Mouse (Mus musculus) bone marrow macrophage, adult 2 months (primary cell): ENCODE measurements around the gene Ssh2. TPM values are rescaled to one million over a fixed set of nuclear protein-coding genes. Genes with fewer than 3 reads are reported as not detected.

Source experiments
- H3K27ac ChIP-seq: 2 replicates; pipeline ENCODE4 v1.5.1; 2012; ENCODE audit warnings: low read depth, low read length; ENCODE audit not compliant: insufficient read depth
- H3K4me1 ChIP-seq: 2 replicates; pipeline ENCODE4 v1.6.1; 2012; ENCODE audit warnings: low read length; ENCODE audit not compliant: control insufficient read depth, insufficient read depth
- H3K4me3 ChIP-seq: 2 replicates; pipeline ENCODE4 v1.5.1; 2012; ENCODE audit warnings: mild to moderate bottlenecking, low read length, moderate library complexity; ENCODE audit not compliant: insufficient read depth
- CTCF ChIP-seq: IDR thresholded peaks from 2 replicates; pipeline ENCODE4 v1.5.1; 2012; ENCODE audit warnings: low read depth, mild to moderate bottlenecking, low read length, moderate library complexity
- POLR2A ChIP-seq: IDR thresholded peaks from 2 replicates; pipeline ENCODE4 v1.6.1; 2012; ENCODE audit warnings: mild to moderate bottlenecking, low read depth, low read length, borderline replicate concordance
- polyA plus RNA-seq: library from polyadenylated mRNA; stranded (reverse); fragments of >200 nt; gene quantifications from 2 replicates; pipeline ENCODE4 v1.2.4, GENCODE M21; 2012; ENCODE audit not compliant: missing spikeins, insufficient read depth, insufficient read length

Gene Ssh2
- polyA plus RNA-seq, 1 experiment: 26.8 TPM

GRCm38 (mm10) chr11:77489591-77490235, 273.6 kb downstream of the Ssh2 start, which contains the start of gene Ankrd13b:
Gene Ankrd13b, minus strand, starts transcription at chr11:77489678.
- Histone ChIP-seq H3K4me1 (peaks cover 50% of the 10 kb centered on the region), H3K27ac (0 out of 2 replicates have a peak within 1 kb of the TSS, but pooled peaks have one; percentile 12), H3K4me3 (peak within 1 kb of the TSS; percentile 88)
- TF ChIP-seq CTCF: no peak
- TF ChIP-seq POLR2A: no peak

- Histone ChIP-seq H3K27ac (peak overlapping the region; percentile 20), H3K4me3 (peak overlapping the region; percentile 88; the same call in 1 of the 2 replicates), H3K4me1 (peaks cover 51% of the 10 kb centered on the region)
- TF ChIP-seq CTCF: no peak
- no peak for TF ChIP-seq POLR2A
Measured at GRCm38 (mm10) chr11:77490451-77490850, 274.4 kb downstream of the Ssh2 start.

- TF ChIP-seq CTCF (peak; percentile 95), POLR2A (no peak)
- peaks cover 51% of the 10 kb centered on the region for H3K4me1 ChIP-seq
- H3K4me3 ChIP-seq: peak overlapping the region; percentile 92
- H3K27ac ChIP-seq: peak overlapping the region; percentile 78
Measured at GRCm38 (mm10) chr11:77491123-77491501, 275.0 kb downstream of the Ssh2 start.

GRCm38 (mm10) chr11:77491502-77492291, 275.6 kb downstream of the Ssh2 start:
- TF ChIP-seq POLR2A (no peak), CTCF (no peak)
- Histone ChIP-seq H3K4me3 (peak overlapping the region; percentile 92), H3K27ac (peak overlapping the region; percentile 78), H3K4me1 (peaks cover 48% of the 10 kb centered on the region)

- peaks cover 48% of the 10 kb centered on the region for H3K4me1 ChIP-seq
- peak overlapping the region; percentile 92 for H3K4me3 ChIP-seq
- no peak for TF ChIP-seq POLR2A
- no peak for TF ChIP-seq CTCF
- H3K27ac ChIP-seq: peak overlapping the region; percentile 78
Measured at GRCm38 (mm10) chr11:77492311-77492871, 276.3 kb downstream of the Ssh2 start.

GRCm38 (mm10) chr11:77492911-77493332, 276.8 kb downstream of the Ssh2 start:
- TF ChIP-seq CTCF (no peak), POLR2A (no peak)
- Histone ChIP-seq H3K27ac (peak overlapping the region; percentile 78), H3K4me3 (peak overlapping the region; percentile 92), H3K4me1 (peaks cover 48% of the 10 kb centered on the region)

GRCm38 (mm10) chr11:77493512-77494343, 277.6 kb downstream of the Ssh2 start, which contains the start of gene Git1:
Gene Git1, plus strand, starts transcription at chr11:77493562.
- Histone ChIP-seq H3K4me1 (peaks cover 45% of the 10 kb centered on the region), H3K4me3 (peak within 1 kb of the TSS; percentile 92), H3K27ac (peak within 1 kb of the TSS; percentile 78)
- TF ChIP-seq POLR2A (no peak), CTCF (no peak)

- TF ChIP-seq POLR2A (no peak), CTCF (no peak)
- Histone ChIP-seq H3K4me1 (peaks cover 45% of the 10 kb centered on the region), H3K4me3 (peak overlapping the region; percentile 92)
Measured at GRCm38 (mm10) chr11:77494344-77494676, 278.2 kb downstream of the Ssh2 start.

GRCm38 (mm10) chr11:77494782-77495181, 278.7 kb downstream of the Ssh2 start:
- no peak for TF ChIP-seq CTCF
- no peak for TF ChIP-seq POLR2A
- Histone ChIP-seq H3K27ac (no peak overlapping the region), H3K4me3 (peak overlapping the region; percentile 92), H3K4me1 (peaks cover 45% of the 10 kb centered on the region)

More at GRCm38 (mm10) chr11:77494344-77494676, 278.2 kb downstream of the Ssh2 start:
- H3K27ac ChIP-seq: peak overlapping the region; percentile 5
